In genomic region chr6:23963741-23964140, GRCm38 (mm10) we compare ENCODE assay signal across 26 mouse cellular contexts. TPM values are rescaled to one million over a fixed set of nuclear protein-coding genes. Genes with fewer than 3 reads are reported as not detected.
"Had no signal": no experiment of that assay in that cellular context is flagged by ENCODE, and none has a peak within 500 bp of the region (broad histone marks: within the 10 kb centered on the region; RNA-seq: fewer than 3 reads in every experiment).

No protein-coding gene starts in this region.

- DNase-seq: retina, postnatal 1 day; right cerebral cortex, adult 18-20 months; right cerebral cortex, postnatal 14 days; right cerebral cortex, postnatal 25 days; right cerebral cortex, postnatal 4 days; spleen, adult 18-20 months; thymus, adult 18-20 months; thymus, adult 2 months; thymus, postnatal 14 days; thymus, postnatal 25 days; thymus, postnatal 36 days; thymus, postnatal 4 days had no signal

RNA-seq across cellular contexts. Expression of gene Tas2r118, which starts 6.1 kb away (rescaled TPM):
- polyA plus RNA-seq: neural tube, embryonic 11.5 days; neural tube, embryonic 12.5 days; neural tube, embryonic 13.5 days; neural tube, embryonic 14.5 days; neural tube, embryonic 15.5 days; small intestine, adult 2 months; spleen, adult 2 months; stomach, embryonic 14.5 days; stomach, embryonic 15.5 days; stomach, embryonic 16.5 days; stomach, postnatal 0 days; testis, adult 2 months; thymus, adult 2 months; thymus, postnatal 0 days; urinary bladder, adult 2 months had no signal
